Mouse (Mus musculus) neural tube, embryonic 15.5 days (tissue): ENCODE measurements at regions not wholly inside any gene's neighbourhood (a gene's known extent, or its start where the extent isn't known, plus 50 kb on each side); places are given as distances from the start of the nearest gene placed in this dataset.

Experiments
- ATAC-seq: fragments of 200-750 bp; cut with Nextera tagmentation; 2 replicates; pipeline ENCODE4 v1.8.0; 2017; ENCODE audit warnings: mild to moderate bottlenecking, moderate TSS enrichment, moderate library complexity; ENCODE audit not compliant: low FRiP score
- H3K27ac ChIP-seq: fragments of 300-500 bp; sonication (generic); replicated peaks from 2 replicates; pipeline ENCODE4 v1.5.1; 2015; ENCODE audit warnings: mild to moderate bottlenecking, inconsistent platforms
- H3K27me3 ChIP-seq: fragments of 300-500 bp; sonication (generic); replicated peaks from 2 replicates; pipeline ENCODE4 v1.6.1; 2015; ENCODE audit warnings: inconsistent platforms
- H3K36me3 ChIP-seq: fragments of 300-500 bp; sonication (generic); 2 replicates; pipeline ENCODE4 v1.6.1; 2015; ENCODE audit warnings: inconsistent platforms
- H3K4me1 ChIP-seq: fragments of 300-500 bp; sonication (generic); 2 replicates; pipeline ENCODE4 v1.6.1; 2015; ENCODE audit warnings: inconsistent platforms
- H3K4me2 ChIP-seq: fragments of 300-500 bp; sonication (generic); 2 replicates; pipeline ENCODE4 v1.6.1; 2015; ENCODE audit warnings: inconsistent platforms, mild to moderate bottlenecking, moderate library complexity
- H3K4me3 ChIP-seq: fragments of 300-500 bp; sonication (generic); replicated peaks from 2 replicates; pipeline ENCODE4 v1.5.1; 2015; ENCODE audit warnings: mild to moderate bottlenecking, inconsistent platforms
- H3K9ac ChIP-seq: fragments of 300-500 bp; sonication (generic); replicated peaks from 2 replicates; pipeline ENCODE4 v1.6.1; 2015; ENCODE audit warnings: mild to moderate bottlenecking, inconsistent platforms
- H3K9me3 ChIP-seq: fragments of 300-500 bp; sonication (generic); replicated peaks from 2 replicates; pipeline ENCODE4 v1.6.1; 2016; ENCODE audit warnings: inconsistent platforms
- WGBS: fragments of 180-500 bp; shearing (Covaris S2); methylation state at CpG from one replicate; pipeline ENCODE4 v1.1.7; 2015; ENCODE audit warnings: mixed read lengths; 5-methylcytosine and 5-hydroxymethylcytosine counted together

- no peaks in the 10 kb centered on the region for H3K9me3 ChIP-seq
- ATAC-seq = no peak
- no peak overlapping the region for H3K4me2 ChIP-seq
- H3K36me3 ChIP-seq = no peaks in the 10 kb centered on the region
- WGBS = 86% methylated on average over 1 of the region's 1 CpGs
- H3K27me3 ChIP-seq = no peaks in the 10 kb centered on the region
- H3K4me3 ChIP-seq = no peak overlapping the region
- no peak overlapping the region for H3K9ac ChIP-seq
- no peak overlapping the region for H3K27ac ChIP-seq
- no peaks in the 10 kb centered on the region for H3K4me1 ChIP-seq
Observed at GRCm38 (mm10) chr5:39334241-39334640, 421.0 kb downstream of the Hs3st1 start.

- no peaks in the 10 kb centered on the region for H3K36me3 ChIP-seq
- no peaks in the 10 kb centered on the region for H3K9me3 ChIP-seq
- H3K4me2 ChIP-seq = no peak overlapping the region
- H3K9ac ChIP-seq = no peak overlapping the region
- 69% methylated on average over 2 of the region's 2 CpGs for WGBS
- no peak for ATAC-seq
- no peak overlapping the region for H3K4me3 ChIP-seq
- no peaks in the 10 kb centered on the region for H3K27me3 ChIP-seq
- no peak overlapping the region for H3K27ac ChIP-seq
- no peaks in the 10 kb centered on the region for H3K4me1 ChIP-seq
Observed at GRCm38 (mm10) chr5:39325399-39325798, 429.9 kb downstream of the Hs3st1 start.

GRCm38 (mm10) chr5:39316478-39316877, 438.8 kb downstream of the Hs3st1 start:
- 70% methylated on average over 3 of the region's 3 CpGs for WGBS
- H3K4me2 ChIP-seq = no peak overlapping the region
- H3K27me3 ChIP-seq = no peaks in the 10 kb centered on the region
- H3K4me1 ChIP-seq = no peaks in the 10 kb centered on the region
- no peak overlapping the region for H3K9ac ChIP-seq
- no peak for ATAC-seq
- no peaks in the 10 kb centered on the region for H3K9me3 ChIP-seq
- no peaks in the 10 kb centered on the region for H3K36me3 ChIP-seq
- no peak overlapping the region for H3K4me3 ChIP-seq
- no peak overlapping the region for H3K27ac ChIP-seq

GRCm38 (mm10) chr5:39311211-39311610, 434.6 kb upstream of the Clnk start:
- Histone ChIP-seq H3K27ac (no peak overlapping the region), H3K4me2 (no peak overlapping the region), H3K36me3 (no peaks in the 10 kb centered on the region), H3K9me3 (no peaks in the 10 kb centered on the region), H3K4me1 (no peaks in the 10 kb centered on the region), H3K4me3 (no peak overlapping the region), H3K9ac (no peak overlapping the region), H3K27me3 (no peaks in the 10 kb centered on the region)
- no peak for ATAC-seq
- 98% methylated on average over 4 of the region's 4 CpGs for WGBS

- H3K9me3 ChIP-seq = no peaks in the 10 kb centered on the region
- no peak overlapping the region for H3K4me2 ChIP-seq
- no peak overlapping the region for H3K9ac ChIP-seq
- no peak overlapping the region for H3K27ac ChIP-seq
- H3K4me3 ChIP-seq = no peak overlapping the region
- no peaks in the 10 kb centered on the region for H3K36me3 ChIP-seq
- WGBS = 82% methylated on average over 2 of the region's 2 CpGs
- ATAC-seq = no peak
- no peaks in the 10 kb centered on the region for H3K4me1 ChIP-seq
- H3K27me3 ChIP-seq = no peaks in the 10 kb centered on the region
Observed at GRCm38 (mm10) chr5:39305794-39306193, 429.2 kb upstream of the Clnk start.

- 8% methylated on average over 2 of the region's 2 CpGs for WGBS
- H3K27me3 ChIP-seq = no peaks in the 10 kb centered on the region
- no peak overlapping the region for H3K9ac ChIP-seq
- no peaks in the 10 kb centered on the region for H3K9me3 ChIP-seq
- no peak for ATAC-seq
- H3K4me3 ChIP-seq = no peak overlapping the region
- no peak overlapping the region for H3K4me2 ChIP-seq
- no peaks in the 10 kb centered on the region for H3K36me3 ChIP-seq
- no peak overlapping the region for H3K27ac ChIP-seq
- no peaks in the 10 kb centered on the region for H3K4me1 ChIP-seq
Observed at GRCm38 (mm10) chr5:39292849-39293248, 416.2 kb upstream of the Clnk start.

- Histone ChIP-seq H3K4me3 (no peak overlapping the region), H3K9ac (no peak overlapping the region), H3K4me2 (no peak overlapping the region), H3K36me3 (no peaks in the 10 kb centered on the region), H3K27me3 (no peaks in the 10 kb centered on the region), H3K27ac (no peak overlapping the region), H3K4me1 (no peaks in the 10 kb centered on the region), H3K9me3 (no peaks in the 10 kb centered on the region)
- no peak for ATAC-seq
- WGBS = 92% methylated on average over 2 of the region's 2 CpGs
Observed at GRCm38 (mm10) chr5:39281021-39281420, 404.4 kb upstream of the Clnk start.

GRCm38 (mm10) chr5:39273710-39274385, 397.2 kb upstream of the Clnk start:
- no peaks in the 10 kb centered on the region for H3K36me3 ChIP-seq
- no peak overlapping the region for H3K4me2 ChIP-seq
- H3K4me1 ChIP-seq = no peaks in the 10 kb centered on the region
- WGBS = 80% methylated on average over 4 of the region's 4 CpGs
- ATAC-seq = no peak
- no peaks in the 10 kb centered on the region for H3K27me3 ChIP-seq
- no peak overlapping the region for H3K4me3 ChIP-seq
- no peak overlapping the region for H3K9ac ChIP-seq
- H3K9me3 ChIP-seq = no peaks in the 10 kb centered on the region
- H3K27ac ChIP-seq = no peak overlapping the region

GRCm38 (mm10) chr5:39267106-39267505, 390.5 kb upstream of the Clnk start:
- WGBS = 95% methylated on average over 1 of the region's 1 CpGs

GRCm38 (mm10) chr5:39260721-39261190, 384.1 kb upstream of the Clnk start:
- no peak overlapping the region for H3K27ac ChIP-seq
- ATAC-seq = peak; percentile 70
- no peak overlapping the region for H3K4me2 ChIP-seq
- no peaks in the 10 kb centered on the region for H3K4me1 ChIP-seq
- no peak overlapping the region for H3K4me3 ChIP-seq
- no peaks in the 10 kb centered on the region for H3K36me3 ChIP-seq
- WGBS = 41% methylated on average over 1 of the region's 1 CpGs
- H3K9ac ChIP-seq = no peak overlapping the region
- H3K9me3 ChIP-seq = no peaks in the 10 kb centered on the region
- H3K27me3 ChIP-seq = no peaks in the 10 kb centered on the region

More at GRCm38 (mm10) chr5:39267106-39267505, 390.5 kb upstream of the Clnk start:
- H3K27ac ChIP-seq = no peak overlapping the region
- no peak overlapping the region for H3K9ac ChIP-seq
- no peak for ATAC-seq
- no peaks in the 10 kb centered on the region for H3K4me1 ChIP-seq
- H3K4me3 ChIP-seq = no peak overlapping the region
- H3K27me3 ChIP-seq = no peaks in the 10 kb centered on the region
- H3K4me2 ChIP-seq = no peak overlapping the region
- H3K36me3 ChIP-seq = no peaks in the 10 kb centered on the region
- no peaks in the 10 kb centered on the region for H3K9me3 ChIP-seq

- H3K9me3 ChIP-seq = no peaks in the 10 kb centered on the region
- no peak overlapping the region for H3K9ac ChIP-seq
- ATAC-seq = no peak
- no peak overlapping the region for H3K27ac ChIP-seq
- no peaks in the 10 kb centered on the region for H3K4me1 ChIP-seq
- H3K36me3 ChIP-seq = no peaks in the 10 kb centered on the region
- 93% methylated on average over 2 of the region's 2 CpGs for WGBS
- no peak overlapping the region for H3K4me2 ChIP-seq
- H3K27me3 ChIP-seq = no peaks in the 10 kb centered on the region
- H3K4me3 ChIP-seq = no peak overlapping the region
Observed at GRCm38 (mm10) chr5:39257745-39258144, 381.1 kb upstream of the Clnk start.

GRCm38 (mm10) chr5:39252206-39252605, 375.6 kb upstream of the Clnk start:
- 65% methylated on average over 3 of the region's 3 CpGs for WGBS
- no peak for ATAC-seq
- no peaks in the 10 kb centered on the region for H3K27me3 ChIP-seq
- no peak overlapping the region for H3K9ac ChIP-seq
- H3K27ac ChIP-seq = no peak overlapping the region
- no peak overlapping the region for H3K4me3 ChIP-seq
- no peak overlapping the region for H3K4me2 ChIP-seq
- no peaks in the 10 kb centered on the region for H3K36me3 ChIP-seq
- no peaks in the 10 kb centered on the region for H3K9me3 ChIP-seq
- no peaks in the 10 kb centered on the region for H3K4me1 ChIP-seq
